Mouse (Mus musculus): ENCODE measurements around the gene Coro6.
A peak's percentile ranks its signal among the peaks of the same experiment; 100 is the strongest.

Gene Coro6

DNA sequence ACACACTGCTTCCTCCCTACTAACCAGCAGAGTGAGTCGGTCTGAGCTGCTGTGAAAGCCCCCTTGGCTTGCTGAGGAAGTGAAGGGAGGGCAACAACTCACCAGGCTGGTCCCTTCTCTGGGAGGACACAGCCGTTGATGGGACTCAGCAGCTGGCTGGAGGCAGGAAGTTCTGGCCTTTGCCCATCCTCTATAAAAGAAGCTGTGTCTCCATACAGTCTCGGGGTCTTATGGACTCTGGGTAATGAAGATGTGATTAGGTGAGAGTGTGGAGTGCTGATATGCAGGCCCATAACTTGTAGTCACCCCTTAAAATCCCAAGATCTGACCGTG is 32.1 kb downstream of the Coro6 start:
- DNase-seq = no peak

DNA sequence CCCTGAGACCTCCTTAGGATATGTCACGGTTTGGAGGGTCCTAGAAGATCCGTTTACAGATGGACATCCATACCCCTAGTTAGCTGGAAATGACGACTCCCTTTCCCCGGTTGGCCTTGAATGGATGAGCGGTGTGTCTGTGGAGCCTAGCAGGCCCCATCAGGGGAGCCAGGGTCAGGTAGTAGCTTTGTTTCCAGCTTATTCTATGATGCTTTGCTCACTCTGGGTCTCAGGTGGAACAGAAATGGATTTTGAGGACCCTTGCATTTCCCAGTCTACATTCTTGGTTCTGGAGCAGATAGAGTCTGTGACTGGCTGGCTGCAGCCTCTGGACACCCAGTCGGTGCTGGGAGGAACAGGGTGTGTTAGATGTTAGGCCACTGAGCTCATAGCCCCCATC is 32.6 kb downstream of the Coro6 start:
- DNase-seq = no peak

DNA sequence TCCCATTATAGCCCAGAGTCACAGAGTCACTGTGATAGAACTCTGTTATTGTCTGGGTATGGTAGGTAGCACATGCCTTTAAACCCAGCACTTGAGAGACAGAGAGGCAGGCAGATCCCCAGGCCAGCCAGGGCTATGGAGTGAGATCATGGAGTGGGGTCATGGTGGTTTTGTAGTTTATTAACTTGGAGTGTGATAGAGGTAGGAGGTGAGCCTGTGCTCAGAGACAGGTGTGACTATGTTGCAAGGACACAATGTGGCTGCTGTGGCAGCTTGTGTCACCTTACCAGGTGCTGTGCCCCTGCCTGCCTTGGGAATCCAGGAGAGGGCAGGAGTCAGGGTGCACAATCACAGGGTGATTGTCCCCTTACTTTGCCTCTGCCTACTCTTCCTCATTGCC is 33.3 kb downstream of the Coro6 start:
- no peak for DNase-seq

DNA sequence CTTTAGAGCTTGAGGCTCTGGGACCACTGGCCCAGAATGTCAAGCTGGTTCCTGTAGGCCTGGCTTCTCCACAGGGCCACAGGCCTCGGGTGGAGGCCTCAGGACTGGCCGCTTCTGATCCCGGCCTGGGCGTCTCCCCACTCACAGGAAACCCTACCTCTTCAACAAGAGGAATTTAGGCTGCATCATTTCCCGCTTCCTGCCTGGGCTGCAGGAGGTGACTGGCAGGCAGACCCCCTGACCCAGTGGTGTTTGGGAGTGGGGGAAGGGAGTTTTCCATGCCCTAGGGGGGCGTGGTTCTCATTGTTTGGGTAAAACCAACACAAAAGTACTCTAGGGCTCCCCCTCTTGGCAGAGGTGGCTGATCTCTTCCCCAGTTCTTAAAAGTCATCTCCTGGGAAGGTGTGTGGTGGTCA is 35.1 kb downstream of the Coro6 start:
- DNase-seq = peak; percentile 85 to 91

DNA sequence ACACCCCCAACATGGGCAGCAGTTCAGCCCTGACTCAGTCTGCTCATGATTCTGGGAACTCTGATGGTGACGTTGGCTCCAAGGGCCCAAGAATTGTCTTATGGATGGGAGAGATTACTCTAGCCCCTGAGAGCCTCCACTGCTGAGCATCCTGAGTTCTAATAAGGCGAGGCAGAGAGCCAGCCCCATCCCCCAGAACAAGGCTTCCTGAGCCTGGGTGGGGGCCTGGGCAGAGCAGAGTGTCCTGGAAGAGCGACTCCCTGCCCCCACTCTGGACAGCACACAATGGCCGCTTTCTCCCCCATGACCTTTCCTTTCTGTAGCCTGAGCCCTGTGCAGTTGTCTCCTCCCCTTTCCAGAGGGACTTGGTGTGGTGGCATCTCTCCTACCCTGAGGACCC is 35.6 kb downstream of the Coro6 start:
- peak; percentile 62 to 75 for DNase-seq

DNA sequence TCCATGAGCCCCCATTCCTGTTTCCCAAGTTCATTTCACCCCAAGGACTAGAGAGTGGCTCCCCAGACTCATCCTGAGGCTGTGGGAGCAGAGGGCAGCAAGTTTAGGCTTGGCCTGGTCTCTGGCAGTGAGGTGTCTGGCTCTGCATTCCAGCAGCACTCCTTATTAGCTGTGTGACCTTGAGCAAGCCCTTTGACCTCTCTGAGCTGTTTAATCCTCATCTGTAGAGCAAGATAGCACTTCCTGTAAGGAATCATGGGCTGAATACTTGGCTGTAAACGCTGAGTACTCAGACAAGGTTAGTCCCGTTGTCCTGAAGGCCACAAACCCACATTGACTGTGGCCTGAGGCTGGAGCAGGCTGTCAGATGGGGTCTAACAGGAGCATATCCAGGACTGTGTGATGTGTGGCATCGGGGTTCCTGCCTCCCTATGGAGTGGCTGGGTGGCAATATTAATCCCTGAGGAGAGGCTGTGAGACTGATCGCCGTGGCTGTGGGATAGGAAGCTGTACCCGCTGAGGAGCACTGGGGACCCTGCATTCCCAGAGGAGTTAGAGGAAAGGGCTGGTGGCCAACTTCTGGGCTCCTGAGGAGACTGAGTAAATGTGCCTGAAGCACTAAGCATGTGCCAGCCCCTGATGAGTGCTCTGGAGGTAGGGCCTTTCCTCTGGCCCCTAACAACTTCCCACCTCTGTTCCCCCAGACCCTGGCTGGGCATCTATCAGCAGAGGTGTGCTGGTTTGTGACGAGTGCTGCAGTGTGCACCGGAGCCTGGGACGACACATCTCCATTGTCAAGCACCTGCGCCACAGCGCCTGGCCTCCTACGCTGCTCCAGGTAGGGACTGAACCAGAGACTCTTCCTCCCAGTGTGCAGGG is 36.3 kb downstream of the Coro6 start:
- DNase-seq = no peak

DNA sequence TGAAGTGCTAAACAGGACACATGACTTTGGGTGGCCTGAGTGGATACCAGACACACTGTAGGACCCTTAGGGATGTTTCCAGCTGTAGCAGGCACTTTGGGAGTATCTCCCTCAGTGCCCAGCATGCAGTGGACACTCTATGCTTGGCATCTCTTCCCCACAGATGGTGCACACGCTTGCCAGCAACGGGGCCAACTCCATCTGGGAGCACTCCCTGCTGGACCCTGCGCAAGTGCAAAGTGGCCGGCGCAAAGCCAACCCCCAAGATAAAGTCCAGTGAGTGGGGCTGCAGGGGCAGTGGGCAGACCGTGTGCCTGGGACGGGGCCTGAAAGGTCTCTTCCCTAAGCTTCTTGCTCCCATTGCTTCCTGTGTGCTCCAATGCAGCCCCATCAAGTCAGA is 37.1 kb downstream of the Coro6 start:
- no peak for DNase-seq

DNA sequence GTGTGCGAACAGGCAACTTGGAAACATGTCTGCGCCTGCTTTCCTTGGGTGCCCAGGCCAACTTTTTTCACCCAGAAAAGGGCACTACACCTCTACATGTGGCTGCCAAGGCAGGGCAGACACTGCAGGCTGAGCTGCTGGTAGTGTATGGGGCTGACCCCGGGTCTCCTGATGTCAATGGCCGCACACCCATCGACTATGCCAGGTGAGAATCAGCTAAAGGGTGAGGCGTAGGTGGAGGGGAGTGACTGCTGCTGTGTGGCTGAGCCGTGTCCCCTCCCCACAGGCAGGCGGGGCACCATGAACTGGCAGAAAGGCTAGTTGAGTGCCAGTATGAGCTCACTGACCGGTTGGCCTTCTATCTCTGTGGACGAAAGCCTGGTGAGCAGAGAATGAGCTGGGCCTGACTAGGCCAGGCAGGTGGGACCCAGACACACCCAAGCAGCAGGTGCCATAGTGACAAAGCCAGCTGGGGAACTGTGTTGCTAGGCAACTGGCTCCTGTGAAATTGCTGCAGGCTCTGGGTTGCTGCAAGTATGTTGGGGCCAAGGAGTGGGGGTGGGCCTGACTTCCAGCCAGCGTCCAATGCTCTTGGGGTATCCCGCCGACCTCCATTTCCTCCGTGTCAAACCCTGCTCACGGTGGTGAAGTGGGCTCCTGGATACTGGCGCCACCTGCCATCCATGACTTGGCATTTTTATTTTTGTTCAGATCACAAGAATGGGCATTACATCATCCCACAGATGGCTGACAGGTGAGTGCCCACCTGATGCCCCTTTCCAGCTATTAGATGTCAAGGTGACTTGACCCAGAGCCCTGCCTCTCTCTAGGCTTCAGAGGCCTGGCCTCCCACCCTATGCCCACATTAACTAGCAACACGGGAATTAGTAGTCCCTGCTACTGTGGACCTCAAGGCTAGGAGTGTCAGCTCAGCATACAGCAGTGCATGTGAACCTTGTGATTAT is 38.4 kb downstream of the Coro6 start:
- no peak for DNase-seq

DNA sequence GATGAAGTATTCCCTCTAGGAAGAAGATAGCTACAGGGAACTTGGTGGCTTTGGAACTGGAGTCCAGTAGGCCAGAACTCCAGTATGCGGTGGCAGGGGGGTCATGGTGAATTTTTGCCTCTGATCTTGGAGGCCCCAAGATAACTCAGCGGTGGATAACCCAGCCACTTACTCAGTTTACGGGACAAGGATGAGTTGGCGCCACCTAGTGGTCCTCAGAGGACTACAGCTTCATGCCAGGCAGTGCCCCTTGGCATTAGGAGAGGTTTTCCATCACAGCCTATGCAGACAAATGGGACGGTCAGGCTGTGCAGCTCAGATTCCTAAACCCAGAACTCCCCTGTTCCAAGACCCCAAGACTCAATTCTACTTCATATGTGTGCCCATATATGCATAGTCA is 39.2 kb downstream of the Coro6 start:
- peak; percentile 75 to 80 for DNase-seq

DNA sequence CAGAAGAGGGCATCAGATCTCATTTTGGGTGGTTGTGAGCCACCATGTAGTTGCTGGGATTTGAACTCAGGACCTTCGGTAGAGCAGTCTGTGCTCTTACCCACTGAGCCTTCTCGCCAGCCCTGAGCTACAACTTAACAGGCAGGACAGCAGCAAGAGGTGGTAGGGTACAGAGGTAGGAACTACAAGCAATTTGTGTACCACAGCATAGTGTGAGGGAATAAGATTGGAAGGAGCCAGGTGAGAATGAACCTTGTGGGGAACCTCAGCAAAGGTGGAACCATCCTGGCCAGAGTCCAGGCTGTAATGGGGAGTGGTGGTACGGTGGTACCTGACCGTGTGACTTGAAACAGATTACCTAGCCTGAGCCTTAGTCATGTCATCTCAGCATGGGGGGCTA is 39.8 kb downstream of the Coro6 start:
- no peak for DNase-seq

DNA sequence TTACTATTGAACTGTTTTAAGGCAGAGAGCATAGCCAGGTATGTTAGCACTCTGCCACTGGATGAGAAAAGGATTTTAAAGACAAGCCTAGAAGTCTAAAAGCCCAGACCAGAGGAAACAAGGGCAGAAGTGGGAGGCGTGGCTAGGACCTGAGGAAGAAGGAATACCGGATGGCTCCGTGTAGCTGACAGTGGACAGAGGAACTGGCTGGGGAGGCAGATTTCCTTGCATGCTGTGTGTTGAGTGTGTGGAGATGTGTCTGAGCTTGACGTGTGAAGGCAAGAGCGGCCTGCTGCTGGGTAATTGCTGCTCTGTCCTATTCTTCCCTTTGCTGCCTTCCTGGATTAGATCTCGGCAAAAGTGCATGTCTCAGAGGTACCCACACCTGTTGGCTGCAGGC is 40.3 kb downstream of the Coro6 start:
- no peak for DNase-seq

DNA sequence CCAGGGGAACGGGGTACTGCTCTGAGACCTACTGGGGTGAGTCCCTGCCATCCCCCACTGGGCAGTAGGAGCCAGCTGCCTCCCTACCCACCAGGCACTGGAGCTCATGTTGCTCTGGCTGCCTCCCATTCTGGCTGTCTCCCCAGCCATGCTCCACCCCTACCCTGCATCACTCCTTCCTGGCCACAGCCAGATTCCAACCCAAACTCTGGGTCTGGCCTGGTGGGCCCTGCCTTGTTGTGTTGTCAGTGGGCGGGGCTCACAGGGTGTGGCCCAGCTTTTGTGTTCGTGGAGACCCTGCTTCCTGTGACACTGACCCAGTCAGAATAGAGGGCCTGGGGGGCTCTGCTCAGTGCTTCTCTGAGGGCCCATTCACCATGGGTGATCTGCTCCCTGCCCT is 41.3 kb downstream of the Coro6 start:
- peak in 1 of 2 experiments; percentile 56 for DNase-seq

DNA sequence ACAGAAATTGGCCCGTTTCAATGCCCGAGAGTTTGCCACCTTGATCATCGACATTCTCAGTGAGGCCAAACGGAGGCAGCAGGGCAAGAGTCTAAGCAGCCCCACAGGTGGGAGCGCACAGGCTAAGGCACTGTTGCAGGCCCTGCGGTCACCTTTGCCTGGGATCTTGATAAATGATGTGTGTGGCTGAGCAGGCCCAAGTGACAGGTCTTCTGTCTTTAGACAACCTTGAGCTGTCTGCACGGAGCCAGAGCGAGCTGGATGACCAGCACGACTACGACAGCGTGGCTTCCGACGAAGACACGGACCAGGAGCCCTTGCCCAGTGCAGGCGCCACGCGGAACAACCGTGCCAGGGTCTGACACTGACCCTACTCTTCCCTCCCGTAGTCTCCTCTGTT is 42.2 kb downstream of the Coro6 start:
- DNase-seq = no peak

DNA sequence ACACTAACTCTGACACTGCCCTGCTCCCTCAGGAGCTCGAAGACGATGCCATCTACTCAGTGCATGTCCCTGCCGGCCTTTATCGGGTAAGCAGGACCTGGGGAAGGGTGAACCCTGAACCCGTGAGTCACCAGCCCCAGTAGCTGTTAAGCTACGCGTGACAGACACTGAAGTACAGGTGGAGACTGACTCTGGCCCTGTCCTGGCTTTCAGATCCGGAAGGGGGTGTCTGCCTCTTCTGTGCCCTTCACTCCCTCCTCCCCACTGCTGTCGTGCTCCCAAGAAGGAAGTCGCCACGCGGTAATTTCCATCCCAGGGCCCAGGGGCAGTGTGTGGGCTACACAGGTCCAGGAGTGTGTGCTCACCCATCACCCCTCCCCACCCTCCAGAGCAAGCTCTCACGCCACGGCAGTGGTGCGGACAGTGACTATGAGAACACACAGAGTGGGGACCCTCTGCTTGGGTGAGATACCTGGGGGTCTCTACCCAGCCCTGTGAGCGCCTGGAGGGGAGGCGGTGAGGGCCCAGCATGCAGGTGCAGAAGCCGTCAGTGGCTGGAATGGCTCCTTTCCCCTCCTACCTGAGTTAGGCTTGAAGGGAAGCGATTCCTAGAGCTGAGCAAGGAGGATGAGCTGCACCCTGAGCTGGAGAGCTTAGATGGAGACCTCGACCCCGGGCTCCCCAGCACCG is 43.2 kb downstream of the Coro6 start:
- no peak for DNase-seq

DNA sequence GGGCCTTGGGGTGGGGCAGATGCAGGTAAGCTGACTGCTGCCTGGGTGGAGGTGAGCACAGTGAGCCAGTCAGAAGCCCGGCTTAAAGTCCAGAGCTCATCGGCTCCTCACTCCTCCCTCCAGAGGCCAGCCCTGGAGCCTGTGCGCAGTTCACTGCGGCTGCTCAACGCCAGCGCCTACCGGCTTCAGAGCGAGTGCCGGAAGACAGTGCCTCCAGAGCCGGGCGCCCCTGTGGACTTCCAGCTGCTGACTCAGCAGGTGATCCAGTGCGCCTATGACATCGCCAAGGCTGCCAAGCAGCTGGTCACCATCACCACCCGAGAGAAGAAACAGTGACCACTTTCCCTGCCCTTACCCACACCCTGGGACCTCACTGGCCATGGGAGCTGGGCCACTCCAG is 44.1 kb downstream of the Coro6 start:
- DNase-seq = no peak

DNA sequence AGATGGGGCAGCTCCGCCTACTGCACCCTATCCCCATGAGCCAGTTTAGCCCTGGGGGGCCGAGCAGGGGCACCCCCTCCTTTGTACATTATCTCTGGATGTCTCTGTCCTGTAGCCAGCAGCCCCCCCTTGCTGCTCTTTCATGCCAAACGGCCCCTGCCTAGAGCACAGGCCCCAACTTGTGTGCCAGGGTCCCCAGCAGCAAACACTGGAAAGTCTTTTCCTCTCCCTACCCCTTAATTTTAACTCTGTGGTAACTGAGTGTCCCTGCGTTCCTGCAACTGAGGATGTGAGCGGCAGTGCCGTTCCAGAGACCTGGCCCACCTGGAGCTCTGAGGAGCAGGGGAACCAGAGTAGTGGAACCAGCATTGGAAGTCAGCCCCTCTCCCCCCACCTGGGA is 44.7 kb downstream of the Coro6 start:
- no peak for DNase-seq

DNA sequence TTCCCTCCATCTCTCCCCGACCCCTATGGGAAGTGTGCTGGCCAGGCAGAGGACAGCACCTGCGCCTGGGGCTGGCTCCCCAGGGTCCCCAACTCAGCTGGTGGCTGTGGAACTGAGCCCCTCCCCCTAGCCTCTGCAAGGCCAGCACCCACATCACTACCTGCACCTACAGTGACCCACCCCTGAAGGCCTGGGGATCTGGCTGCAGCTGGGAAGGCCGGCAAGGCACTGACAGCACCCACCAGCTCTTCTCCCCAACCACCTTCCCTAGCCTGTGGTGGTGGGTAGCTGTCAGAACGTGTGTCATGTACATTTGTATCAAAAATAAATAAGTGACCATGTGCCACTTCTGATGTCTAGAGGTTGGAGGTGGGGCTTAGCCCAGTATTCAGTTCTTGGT is 45.2 kb downstream of the Coro6 start:
- DNase-seq = no peak

DNA sequence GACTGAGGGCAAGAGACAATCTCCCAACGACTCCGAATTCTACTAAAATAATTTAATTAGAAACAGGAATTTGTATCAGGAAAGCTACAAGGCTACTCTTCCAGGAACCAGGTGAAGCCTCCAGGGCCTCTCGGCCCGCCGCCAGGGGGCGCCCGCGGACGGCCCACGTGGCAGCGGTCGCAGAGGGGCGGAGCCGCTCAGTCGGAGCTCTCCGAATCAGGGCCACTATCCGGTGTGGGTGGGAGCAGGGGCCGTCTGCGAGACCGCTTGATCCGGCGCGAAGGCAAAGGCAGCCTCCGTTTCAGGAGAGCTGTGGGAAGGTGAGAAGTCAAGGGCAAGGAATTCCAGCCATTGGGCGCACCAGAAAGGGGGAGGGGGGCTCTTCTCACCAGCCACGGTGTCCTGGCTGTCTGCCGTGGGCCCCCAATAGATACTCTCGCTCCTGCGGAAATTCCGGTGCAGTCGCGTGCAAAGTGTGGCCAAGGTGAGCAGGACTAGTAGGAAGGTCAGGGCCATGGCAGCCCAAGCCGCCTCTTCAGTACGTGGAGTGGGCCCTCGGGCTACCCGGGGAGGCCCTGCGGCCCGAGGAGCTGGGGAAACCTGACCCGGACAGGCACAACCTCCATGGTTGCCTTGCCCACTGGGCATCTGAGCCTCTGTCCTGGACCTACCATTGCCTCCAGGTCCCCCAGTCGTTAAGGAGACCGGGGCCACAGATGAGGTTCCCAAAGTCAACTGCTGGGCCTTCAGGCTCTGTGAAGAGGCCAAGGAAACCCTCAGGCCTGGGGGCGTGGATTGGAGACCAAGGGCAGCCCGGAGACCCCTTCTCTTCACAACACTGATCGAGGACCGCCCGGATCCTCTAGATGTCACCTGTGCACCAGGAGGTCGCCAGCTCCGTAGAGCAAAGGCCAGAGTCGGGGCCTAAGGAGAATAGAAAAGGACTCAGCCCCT is 46.1 kb downstream of the Coro6 start:
- peak; percentile 82 to 88 for DNase-seq

DNA sequence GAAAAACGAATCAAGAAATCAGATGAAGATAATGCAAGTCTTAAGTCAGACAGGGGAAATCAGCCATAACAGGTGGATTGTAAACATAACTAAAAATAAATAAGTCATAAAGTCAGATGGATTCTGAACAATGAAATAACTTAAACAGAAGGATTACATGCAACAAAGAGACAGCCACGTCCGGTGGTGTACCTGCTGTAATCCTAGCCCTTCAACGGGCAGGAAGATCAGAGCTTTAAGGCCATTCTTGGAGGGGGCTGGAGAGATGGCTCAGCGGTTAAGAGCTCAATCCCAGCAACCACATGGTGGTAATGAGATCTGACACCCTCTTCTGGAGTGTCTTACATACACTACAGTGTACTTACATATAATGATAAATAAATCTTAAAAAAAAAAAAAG is 49.1 kb downstream of the Coro6 start:
- no peak for DNase-seq

DNA sequence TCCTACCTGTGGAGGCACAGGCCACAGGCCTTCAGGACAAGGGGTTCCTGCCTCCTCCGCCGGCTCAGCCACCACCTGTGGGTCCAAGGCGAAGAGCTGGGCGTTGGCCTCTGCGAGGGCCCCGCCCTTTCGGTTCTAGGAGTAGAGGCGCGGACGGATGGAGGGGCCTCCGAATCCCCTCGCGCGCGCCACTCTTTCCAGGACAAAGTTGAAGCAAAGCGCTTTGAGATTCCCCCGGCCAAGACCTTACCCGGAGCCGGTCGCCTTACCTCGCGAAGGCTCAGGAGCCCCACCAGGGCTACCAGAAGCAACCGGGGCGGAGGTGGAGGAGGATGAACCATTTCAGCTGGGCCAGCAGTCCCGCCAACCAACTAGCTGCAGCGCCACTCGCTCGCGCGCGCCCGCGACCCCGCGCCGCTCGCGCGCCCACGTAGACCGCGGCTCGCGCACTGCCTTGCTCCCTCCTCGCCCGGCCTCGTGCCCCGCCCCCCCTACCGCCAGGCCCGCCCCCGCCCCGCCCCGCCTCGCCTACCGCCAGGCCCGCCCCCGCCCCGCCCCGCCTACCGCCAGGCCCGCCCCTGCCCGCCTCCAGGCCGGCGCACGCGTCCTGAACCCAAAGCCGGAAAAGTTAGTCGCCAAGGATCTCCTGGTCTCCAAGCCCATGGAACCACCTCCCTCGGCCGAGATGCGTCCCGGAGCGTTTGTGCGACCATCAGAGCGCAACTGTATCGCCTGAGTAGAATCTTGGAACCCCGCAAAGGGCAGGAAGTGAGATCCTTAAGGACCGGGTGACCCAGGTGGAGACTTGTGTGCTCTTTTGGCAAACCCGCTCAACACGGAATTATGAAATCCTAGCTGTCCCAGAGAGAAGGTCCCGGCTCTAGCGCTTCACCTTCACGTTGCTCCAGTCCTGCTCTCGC is 50.9 kb downstream of the Coro6 start:
- peak; percentile 86 to 87 for DNase-seq

DNA sequence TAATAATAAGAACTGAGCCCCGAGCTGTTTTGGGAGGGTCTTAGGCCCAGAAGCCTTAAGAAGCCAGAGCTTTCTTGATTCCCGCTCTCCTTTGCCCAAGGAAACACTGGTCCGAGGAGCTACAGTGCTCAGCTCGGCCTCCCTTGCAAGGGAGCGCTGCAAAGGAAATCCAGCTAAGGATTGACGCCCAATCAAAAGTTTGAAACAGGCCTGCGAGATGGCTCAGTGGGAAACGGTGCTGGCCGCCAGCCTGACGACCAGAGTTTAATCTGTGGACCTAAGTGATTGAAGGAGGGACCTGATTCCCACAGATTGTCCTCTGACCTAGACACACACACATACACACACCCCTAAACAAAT is 51.6 kb downstream of the Coro6 start:
- no peak for DNase-seq

Measured in lung, adult 18-20 months (tissue).